ENCODE assay signal across 32 mouse cellular contexts in genomic region chr2:160131386-160131785, GRCm38 (mm10).
"Had no signal": no experiment of that assay in that cellular context is flagged by ENCODE, and none has a peak within 500 bp of the region (broad histone marks: within the 10 kb centered on the region; RNA-seq: fewer than 3 reads in every experiment).

No protein-coding gene starts in this region.

- ATAC-seq: hindbrain, embryonic 16.5 days; hindbrain, postnatal 0 days; inflammation-experienced regulatory T-cells, adult 6 months had no signal

- H3K27ac ChIP-seq: heart, adult 2 months; heart, embryonic 10.5 days; heart, embryonic 13.5 days; heart, embryonic 15.5 days; hindbrain, embryonic 13.5 days; hindbrain, embryonic 14.5 days; hindbrain, embryonic 15.5 days; hindbrain, postnatal 0 days; kidney, embryonic 15.5 days; kidney, postnatal 0 days; layer of hippocampus, adult 2 months; left cerebral cortex, adult 2 months had no signal

- H3K27me3 ChIP-seq: heart, embryonic 12.5 days; heart, embryonic 13.5 days; heart, embryonic 15.5 days; hindbrain, embryonic 15.5 days; kidney, embryonic 15.5 days had no signal

- H3K4me2 ChIP-seq: heart, embryonic 11.5 days; heart, embryonic 12.5 days; heart, embryonic 13.5 days; heart, embryonic 15.5 days; hindbrain, embryonic 13.5 days; hindbrain, embryonic 14.5 days; hindbrain, embryonic 15.5 days; kidney, embryonic 15.5 days had no signal

- DNase-seq: heart, adult 2 months; heart, postnatal 10 days; heart, postnatal 14 days; heart, postnatal 36 days; heart, postnatal 4 days; kidney, adult 11 months; kidney, adult 18-20 months; kidney, adult 2 months; kidney, adult 8-10 months; kidney, adult 9 months; kidney, postnatal 10 days; kidney, postnatal 14 days; kidney, postnatal 25 days; kidney, postnatal 36 days; kidney, postnatal 4 days; layer of hippocampus, adult 9-11 months; layer of hippocampus, postnatal 36 days had no signal

- H3K4me3 ChIP-seq: heart, adult 2 months; heart, embryonic 10.5 days; heart, embryonic 12.5 days; heart, embryonic 13.5 days; heart, embryonic 15.5 days; hindbrain, embryonic 13.5 days; hindbrain, embryonic 15.5 days; kidney, embryonic 15.5 days; layer of hippocampus, adult 2 months; left cerebral cortex, adult 2 months had no signal

- H3K9ac ChIP-seq: heart, embryonic 12.5 days; heart, embryonic 13.5 days; heart, embryonic 15.5 days; hindbrain, embryonic 13.5 days; hindbrain, embryonic 14.5 days; hindbrain, embryonic 15.5 days; kidney, embryonic 15.5 days had no signal

- H3K9me3 ChIP-seq: heart, embryonic 10.5 days; heart, embryonic 12.5 days; heart, embryonic 13.5 days; heart, embryonic 15.5 days; hindbrain, embryonic 13.5 days; hindbrain, embryonic 15.5 days; kidney, embryonic 15.5 days had no signal

- H3K36me3 ChIP-seq: heart, embryonic 10.5 days; heart, embryonic 12.5 days; heart, embryonic 13.5 days; heart, embryonic 15.5 days; hindbrain, embryonic 13.5 days; hindbrain, embryonic 15.5 days; kidney, embryonic 15.5 days had no signal

- H3K4me1 ChIP-seq: heart, embryonic 10.5 days; heart, embryonic 12.5 days; heart, embryonic 13.5 days; heart, embryonic 15.5 days; hindbrain, embryonic 15.5 days; kidney, embryonic 15.5 days had no signal
